Mouse (Mus musculus): Measurements from ENCODE around the gene Boc. TPM values are rescaled to one million over a fixed set of nuclear protein-coding genes. Genes with fewer than 3 reads are reported as not detected.

Boc gene
- polyA plus RNA-seq, 1 experiment from 2014 or later: 57.6 TPM

DNA sequence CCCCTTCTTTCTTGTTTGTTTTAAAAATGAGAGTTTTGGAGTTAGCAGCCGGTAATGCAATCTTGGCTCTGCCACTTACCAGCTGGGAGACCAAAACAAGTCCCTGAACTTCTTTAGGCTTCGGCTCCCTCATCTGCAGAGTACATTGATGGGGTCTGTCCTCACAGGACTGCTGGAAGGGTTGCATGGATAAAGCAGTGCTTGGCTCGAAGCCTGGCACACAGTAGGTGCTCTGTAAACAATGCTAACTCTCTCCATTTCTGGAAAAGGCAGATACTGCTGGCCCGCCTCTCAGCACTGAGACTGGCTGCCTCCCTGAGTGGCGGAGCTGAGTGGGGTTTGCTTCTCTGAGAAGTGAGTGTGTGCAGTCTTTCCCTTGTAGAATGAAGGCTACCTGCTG is 7.2 kb downstream of the Boc start:
- Histone ChIP-seq H3K9ac (no peak overlapping the region), H3K4me3 (no peak overlapping the region), H3K4me1 (peaks cover 82% of the 10 kb centered on the region), H3K36me3 (peaks cover 21% of the 10 kb centered on the region), H3K4me2 (peak overlapping the region; percentile 33; the same call in 1 of the 2 replicates), H3K27me3 (no peaks in the 10 kb centered on the region), H3K9me3 (no peaks in the 10 kb centered on the region), H3K27ac (peak overlapping the region; percentile 44; the same call in 1 of the 2 replicates)
- no peak; the same call in 1 of the 2 replicates for ATAC-seq (ENCODE audit: insufficient number of reproducible peaks, low FRiP score, low TSS enrichment, low read depth)
- WGBS: 34% methylated on average over 5 of the region's 5 CpGs

DNA sequence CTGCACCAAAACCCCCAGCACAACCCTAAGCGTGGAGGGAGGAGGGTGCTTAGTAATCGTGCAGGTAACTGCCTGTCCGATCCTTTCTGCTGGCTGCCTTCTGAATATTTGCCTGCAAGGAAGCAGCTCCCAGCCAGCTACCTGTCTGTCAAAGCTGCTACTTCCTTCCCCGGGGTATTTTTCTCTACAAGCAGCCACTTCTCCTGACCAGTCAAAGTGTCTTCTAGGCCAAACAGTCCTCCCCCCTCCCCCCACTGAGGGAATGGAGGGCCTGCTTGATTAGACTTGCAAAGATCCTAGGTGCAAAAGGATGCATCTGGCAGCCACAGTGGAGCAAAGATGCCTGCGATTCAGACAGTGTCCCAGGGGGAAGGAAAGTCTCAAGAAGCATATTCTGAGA is 7.9 kb downstream of the Boc start:
- peaks cover 26% of the 10 kb centered on the region for H3K36me3 ChIP-seq
- H3K4me3 ChIP-seq: peak overlapping the region; percentile 7; the same call in 1 of the 2 replicates
- no peaks in the 10 kb centered on the region for H3K27me3 ChIP-seq
- no peak overlapping the region for H3K27ac ChIP-seq
- peak overlapping the region; percentile 29 for H3K4me2 ChIP-seq
- WGBS: 17% methylated on average over 5 of the region's 5 CpGs
- no peaks in the 10 kb centered on the region for H3K9me3 ChIP-seq
- peak overlapping the region; percentile 18; the same call in 1 of the 2 replicates for H3K9ac ChIP-seq
- ATAC-seq (ENCODE audit: insufficient number of reproducible peaks, low FRiP score, low TSS enrichment, low read depth): no peak
- H3K4me1 ChIP-seq: peaks cover 82% of the 10 kb centered on the region

DNA sequence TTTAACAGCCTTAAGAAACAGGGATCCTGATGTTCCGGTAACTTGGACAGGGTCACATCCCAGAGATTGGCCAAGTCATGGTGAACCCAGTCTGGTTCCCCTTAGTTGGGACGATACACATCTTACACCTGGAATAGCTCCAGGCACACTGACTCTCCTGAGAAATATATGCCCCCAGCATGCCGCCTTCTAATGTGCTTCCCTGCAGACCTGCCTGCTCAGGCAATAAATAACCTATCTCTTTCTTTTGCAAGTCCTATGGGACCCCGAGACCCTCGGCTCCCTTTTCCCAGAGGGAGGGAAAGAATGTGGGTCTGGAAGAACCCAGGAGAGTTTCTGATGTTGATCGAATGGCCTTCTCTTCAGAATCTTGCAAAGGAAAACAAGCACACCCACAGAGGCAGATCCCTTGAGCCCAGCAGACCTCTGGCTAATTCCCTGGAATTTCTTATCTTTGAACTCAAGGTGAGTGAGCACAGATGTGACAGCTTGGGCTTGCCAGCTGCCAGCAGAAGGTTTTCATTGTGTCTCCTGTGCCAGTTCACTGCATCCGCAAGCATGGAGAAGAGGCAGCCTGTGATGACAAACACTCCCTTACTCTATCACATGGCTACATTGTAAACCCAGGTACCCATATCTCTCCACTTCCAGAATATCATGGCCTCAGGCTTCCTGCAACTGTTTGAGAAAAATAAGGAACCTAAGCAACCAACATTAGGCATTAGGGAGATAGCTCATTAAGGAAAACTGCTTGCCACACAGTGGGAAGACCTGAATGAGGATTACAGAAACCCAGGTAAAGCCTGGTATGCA is 8.6 kb downstream of the Boc start:
- ATAC-seq (ENCODE audit: insufficient number of reproducible peaks, low FRiP score, low TSS enrichment, low read depth): no peak
- Histone ChIP-seq H3K9ac (peak overlapping the region; percentile 18; the same call in 1 of the 2 replicates), H3K27ac (0 out of 2 replicates have a peak overlapping the region, but pooled peaks have one; percentile 38)

DNA sequence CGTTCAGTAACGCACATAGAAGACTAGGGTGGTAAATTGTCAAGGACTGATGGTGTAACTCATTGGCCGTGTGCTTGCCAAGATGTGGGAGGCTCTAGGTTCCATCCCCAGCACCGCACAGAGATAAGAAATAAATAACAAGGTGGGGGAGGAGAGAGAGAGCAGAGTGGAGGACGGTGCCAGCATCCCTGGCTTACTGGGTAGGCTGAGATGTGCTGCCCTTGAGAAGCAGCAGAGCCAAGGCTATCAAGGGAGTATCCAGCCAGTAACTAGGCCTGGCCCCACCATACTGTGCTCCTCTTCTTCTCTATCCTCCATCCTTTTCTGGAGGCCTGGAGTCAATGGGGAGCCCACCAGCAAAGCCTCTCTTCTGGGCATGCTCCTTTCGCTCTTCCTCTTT is 9.3 kb downstream of the Boc start:
- Histone ChIP-seq H3K27me3 (no peaks in the 10 kb centered on the region), H3K27ac (no peak overlapping the region), H3K4me1 (peaks cover 87% of the 10 kb centered on the region), H3K4me3 (no peak overlapping the region), H3K9me3 (no peaks in the 10 kb centered on the region), H3K9ac (no peak overlapping the region), H3K36me3 (peaks cover 26% of the 10 kb centered on the region), H3K4me2 (no peak overlapping the region)
- no peak for ATAC-seq (ENCODE audit: insufficient number of reproducible peaks, low FRiP score, low TSS enrichment, low read depth)
- WGBS: 69% methylated on average over 6 of the region's 6 CpGs

More for the DNA sequence above, 8.6 kb downstream of the Boc start:
- Histone ChIP-seq H3K36me3 (peaks cover 26% of the 10 kb centered on the region), H3K27me3 (no peaks in the 10 kb centered on the region), H3K4me1 (peaks cover 84% of the 10 kb centered on the region), H3K4me3 (no peak overlapping the region; the same call in 1 of the 2 replicates), H3K4me2 (peak overlapping the region; percentile 29; the same call in 1 of the 2 replicates), H3K9me3 (no peaks in the 10 kb centered on the region)
- WGBS: 18% methylated on average over 7 of the region's 7 CpGs

DNA sequence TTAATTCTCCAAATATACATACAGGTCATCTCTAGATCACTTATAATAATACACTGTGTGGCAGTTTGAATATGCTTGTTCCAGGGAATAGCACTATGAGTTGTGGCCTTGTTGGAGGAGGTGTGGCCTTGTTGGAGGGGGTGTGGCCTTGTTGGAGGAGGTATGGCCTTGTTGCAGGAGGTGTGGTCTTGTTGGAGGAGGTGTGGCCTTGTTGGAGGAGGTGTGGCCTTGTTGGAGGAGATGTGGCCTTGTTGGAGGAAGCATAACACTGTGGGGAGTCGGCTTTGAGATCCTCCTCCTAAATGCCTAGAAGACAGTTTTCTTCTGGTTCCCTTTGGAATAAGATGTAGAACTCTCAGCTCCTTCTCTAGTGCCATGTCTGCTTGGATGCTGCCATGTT is 10.7 kb downstream of the Boc start:
- ATAC-seq (ENCODE audit: insufficient number of reproducible peaks, low FRiP score, low TSS enrichment, low read depth): no peak
- H3K27ac ChIP-seq: no peak overlapping the region
- H3K27me3 ChIP-seq: no peaks in the 10 kb centered on the region
- no peaks in the 10 kb centered on the region for H3K9me3 ChIP-seq
- no peak overlapping the region for H3K4me2 ChIP-seq
- no peak overlapping the region for H3K9ac ChIP-seq
- H3K4me1 ChIP-seq: peaks cover 88% of the 10 kb centered on the region
- H3K4me3 ChIP-seq: no peak overlapping the region
- 95% methylated on average over 1 of the region's 1 CpGs for WGBS
- H3K36me3 ChIP-seq: peaks cover 26% of the 10 kb centered on the region

DNA sequence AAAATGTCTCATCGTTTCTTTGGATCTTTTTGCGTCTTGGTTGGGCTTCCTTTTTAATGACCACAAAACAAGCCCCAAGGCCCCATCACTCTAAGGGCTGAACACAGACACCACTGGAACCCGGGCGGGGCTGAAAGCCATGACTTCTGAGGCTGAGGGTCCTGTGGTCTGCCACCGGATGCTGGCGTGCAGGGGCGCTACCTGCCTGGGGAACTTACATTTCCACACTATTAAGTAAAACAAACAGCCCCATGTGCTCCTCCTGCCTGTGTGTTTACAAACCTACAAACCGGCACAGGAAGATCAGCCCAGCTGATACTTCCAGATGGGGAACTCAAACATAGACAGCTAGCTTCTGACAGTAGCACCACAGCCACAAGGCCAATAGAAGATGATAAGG is 11.9 kb downstream of the Boc start:
- Histone ChIP-seq H3K4me2 (no peak overlapping the region), H3K36me3 (peaks cover 23% of the 10 kb centered on the region), H3K27me3 (no peaks in the 10 kb centered on the region), H3K4me3 (no peak overlapping the region), H3K9me3 (no peaks in the 10 kb centered on the region), H3K9ac (no peak overlapping the region), H3K4me1 (peaks cover 88% of the 10 kb centered on the region), H3K27ac (no peak overlapping the region)
- no peak for ATAC-seq (ENCODE audit: insufficient number of reproducible peaks, low FRiP score, low TSS enrichment, low read depth)
- WGBS: 54% methylated on average over 8 of the region's 8 CpGs

DNA sequence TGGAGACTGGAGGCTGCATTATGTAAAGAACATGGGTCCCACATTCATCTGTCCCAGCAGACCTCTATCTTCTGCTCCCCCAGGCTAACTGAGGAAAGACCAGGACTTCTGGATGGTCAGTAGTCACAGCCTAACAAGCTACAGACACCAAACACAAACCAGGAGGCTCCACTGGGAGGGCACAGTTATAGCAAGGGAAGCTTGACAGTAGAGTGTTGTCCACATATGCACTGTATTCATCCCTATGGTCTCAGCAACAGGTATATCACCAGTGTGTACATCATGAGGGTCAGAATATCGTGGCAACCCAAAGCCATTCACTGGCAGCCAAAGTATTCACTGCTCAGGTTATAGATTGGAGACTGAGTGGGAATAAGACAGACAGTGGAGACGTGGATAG is 12.8 kb downstream of the Boc start:
- H3K4me2 ChIP-seq: no peak overlapping the region
- H3K27ac ChIP-seq: peak overlapping the region; percentile 47; the same call in 1 of the 2 replicates

DNA sequence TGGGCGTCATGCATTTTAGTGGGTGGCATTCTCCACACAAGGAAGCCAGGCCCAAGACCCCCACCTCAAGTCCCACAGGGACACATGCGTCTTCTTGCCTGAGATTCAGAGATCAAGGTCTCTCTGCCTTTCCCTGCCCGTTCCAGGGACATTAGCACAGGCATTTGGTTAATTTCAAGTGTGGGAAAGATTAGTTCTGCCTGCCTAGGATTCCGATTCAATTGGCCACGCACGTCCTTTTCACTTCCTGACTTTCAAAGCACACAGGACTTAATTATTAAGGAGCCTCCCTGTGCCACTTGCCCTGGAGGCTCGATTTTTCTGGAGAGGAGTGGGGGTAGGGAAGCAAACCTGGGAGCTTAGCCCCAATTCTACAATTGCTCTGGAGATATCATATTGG is 13.5 kb downstream of the Boc start:
- Histone ChIP-seq H3K27me3 (no peaks in the 10 kb centered on the region), H3K4me2 (no peak overlapping the region), H3K9me3 (no peaks in the 10 kb centered on the region), H3K4me3 (no peak overlapping the region), H3K27ac (peak overlapping the region; percentile 64), H3K4me1 (peaks cover 86% of the 10 kb centered on the region), H3K36me3 (peaks cover 23% of the 10 kb centered on the region), H3K9ac (no peak overlapping the region)
- WGBS: 20% methylated on average over 7 of the region's 7 CpGs
- ATAC-seq (ENCODE audit: insufficient number of reproducible peaks, low FRiP score, low TSS enrichment, low read depth): no peak

More for the DNA sequence above, 12.8 kb downstream of the Boc start:
- 73% methylated on average over 2 of the region's 2 CpGs for WGBS
- Histone ChIP-seq H3K4me1 (peaks cover 90% of the 10 kb centered on the region), H3K4me3 (no peak overlapping the region), H3K9me3 (no peaks in the 10 kb centered on the region), H3K9ac (no peak overlapping the region), H3K27me3 (no peaks in the 10 kb centered on the region), H3K36me3 (peaks cover 23% of the 10 kb centered on the region)
- no peak for ATAC-seq (ENCODE audit: insufficient number of reproducible peaks, low FRiP score, low TSS enrichment, low read depth)

DNA sequence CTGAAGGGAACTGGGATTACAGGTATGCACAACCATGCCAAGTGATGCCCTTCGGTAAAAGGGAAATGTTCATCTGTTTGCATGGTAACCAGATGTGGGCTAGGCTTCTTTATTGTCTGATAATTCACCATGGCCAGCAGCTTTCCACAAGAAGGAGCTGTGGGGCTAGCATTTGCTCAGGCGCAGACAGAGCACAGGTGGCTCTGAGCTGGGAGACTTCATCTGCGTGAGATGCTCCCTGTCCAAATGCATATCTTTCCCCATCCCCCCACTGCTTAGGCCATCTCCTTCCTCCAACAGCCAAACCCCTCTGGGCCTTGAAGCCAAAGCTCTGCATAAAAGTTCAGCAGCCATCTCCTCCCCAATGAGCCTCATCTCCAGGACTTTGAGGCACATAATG is 15.6 kb downstream of the Boc start:
- no peak overlapping the region for H3K4me3 ChIP-seq
- H3K36me3 ChIP-seq: peaks cover 17% of the 10 kb centered on the region
- ATAC-seq (ENCODE audit: insufficient number of reproducible peaks, low FRiP score, low TSS enrichment, low read depth): no peak
- no peaks in the 10 kb centered on the region for H3K9me3 ChIP-seq
- no peaks in the 10 kb centered on the region for H3K27me3 ChIP-seq
- 0 out of 2 replicates have a peak overlapping the region, but pooled peaks have one; percentile 3 for H3K4me2 ChIP-seq
- peak overlapping the region; percentile 77; the same call in 1 of the 2 replicates for H3K27ac ChIP-seq
- peaks cover 93% of the 10 kb centered on the region for H3K4me1 ChIP-seq
- no peak overlapping the region for H3K9ac ChIP-seq
- 37% methylated on average over 3 of the region's 3 CpGs for WGBS

DNA sequence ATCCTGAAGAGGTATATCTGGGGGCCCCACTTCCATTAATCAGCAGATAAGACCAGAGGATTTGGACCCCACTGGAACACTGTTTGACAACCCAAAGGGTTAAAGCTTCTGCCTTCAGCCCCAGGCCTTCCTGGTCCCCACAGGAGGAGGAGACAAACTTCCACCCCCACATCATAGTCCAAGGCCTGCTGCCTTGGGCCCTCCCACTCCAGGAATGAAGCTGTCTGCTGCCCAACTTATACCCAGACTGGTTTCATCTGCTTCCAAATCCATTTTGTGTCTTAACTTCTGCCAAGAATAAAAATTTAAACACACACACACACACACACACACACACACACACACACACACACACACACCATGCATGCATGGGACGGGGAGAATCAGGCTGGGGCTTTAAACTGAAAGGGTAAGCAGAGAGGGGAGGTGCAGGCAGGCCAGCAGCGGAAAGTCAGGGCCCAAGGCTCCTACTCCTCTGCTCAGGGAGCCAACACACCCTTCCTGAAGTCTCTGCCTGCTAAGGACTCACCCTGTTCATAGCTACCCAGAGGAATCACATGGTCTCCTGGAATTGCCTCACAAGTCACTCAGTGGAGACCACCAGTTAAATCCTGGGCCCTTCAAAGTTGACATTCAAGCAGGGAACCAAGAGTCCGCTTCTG is 16.5 kb downstream of the Boc start:
- H3K27ac ChIP-seq: peak overlapping the region; percentile 77
- ATAC-seq (ENCODE audit: insufficient number of reproducible peaks, low FRiP score, low TSS enrichment, low read depth): peak; percentile 59; the same call in 1 of the 2 replicates
- H3K4me2 ChIP-seq: peak overlapping the region; percentile 3; the same call in 1 of the 2 replicates
- no peak overlapping the region for H3K9ac ChIP-seq
- whole genome bisulfite sequencing: 18% methylated on average over 3 of the region's 3 CpGs
- no peaks in the 10 kb centered on the region for H3K27me3 ChIP-seq
- H3K4me3 ChIP-seq: no peak overlapping the region
- peaks cover 8% of the 10 kb centered on the region for H3K36me3 ChIP-seq
- H3K9me3 ChIP-seq: no peaks in the 10 kb centered on the region
- H3K4me1 ChIP-seq: peaks cover 88% of the 10 kb centered on the region

DNA sequence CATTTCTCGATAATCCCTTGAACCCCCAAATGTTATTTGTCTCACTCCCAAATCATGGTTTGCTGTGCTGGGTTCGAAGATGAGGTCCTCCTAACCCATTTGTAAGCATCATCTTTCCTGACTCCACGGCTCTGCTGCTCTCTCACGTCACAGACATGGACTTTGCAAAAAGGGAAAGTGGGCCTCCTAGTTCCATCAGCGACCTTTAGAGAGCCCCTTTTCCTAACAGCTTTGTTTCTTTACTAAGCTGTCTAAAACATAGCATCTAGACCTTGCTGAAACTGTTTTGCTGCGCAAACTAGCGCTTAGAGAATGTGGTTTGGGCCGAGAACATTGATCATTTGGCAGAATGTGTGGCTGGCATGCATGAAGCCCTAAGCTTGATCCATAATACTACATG is 19.1 kb downstream of the Boc start:
- ATAC-seq (ENCODE audit: insufficient number of reproducible peaks, low FRiP score, low TSS enrichment, low read depth): no peak
- peaks cover 85% of the 10 kb centered on the region for H3K4me1 ChIP-seq
- no peak overlapping the region for H3K9ac ChIP-seq
- no peak overlapping the region for H3K27ac ChIP-seq
- no peak overlapping the region for H3K4me3 ChIP-seq
- H3K4me2 ChIP-seq: no peak overlapping the region
- no peaks in the 10 kb centered on the region for H3K27me3 ChIP-seq
- no peaks in the 10 kb centered on the region for H3K9me3 ChIP-seq
- H3K36me3 ChIP-seq: peaks cover 7% of the 10 kb centered on the region; the same call in 1 of the 2 replicates
- WGBS: 61% methylated on average over 8 of the region's 8 CpGs

All from limb, embryonic 15.5 days (tissue).